Mouse (Mus musculus): ENCODE results near the gene Faf2.

Gene Faf2

DNA sequence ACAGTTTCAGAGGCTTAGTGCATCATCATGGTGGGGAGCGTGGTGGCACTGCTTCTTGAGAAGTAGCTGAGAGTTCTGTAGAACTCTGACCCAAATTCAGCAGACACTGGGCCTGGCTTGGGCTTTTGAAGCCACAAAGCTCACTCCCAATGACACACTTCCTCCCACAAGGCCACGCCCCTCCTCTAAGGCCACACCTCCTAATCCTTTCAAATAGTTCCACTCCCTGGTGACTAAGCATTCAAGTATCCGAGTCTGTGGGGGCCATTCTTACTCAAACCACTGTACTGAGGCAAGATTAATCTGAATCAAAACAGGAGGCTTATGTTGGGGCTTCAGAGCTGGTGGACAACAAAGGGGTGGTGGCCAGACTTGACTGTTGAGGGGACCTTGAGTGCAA lies 89.3 kb downstream of the Faf2 start:
- DNase-seq (ENCODE audit: low spot score in 2 of 2), result no peak
